Mouse (Mus musculus): Measurements from ENCODE around the gene Dhx36.

DNA sequence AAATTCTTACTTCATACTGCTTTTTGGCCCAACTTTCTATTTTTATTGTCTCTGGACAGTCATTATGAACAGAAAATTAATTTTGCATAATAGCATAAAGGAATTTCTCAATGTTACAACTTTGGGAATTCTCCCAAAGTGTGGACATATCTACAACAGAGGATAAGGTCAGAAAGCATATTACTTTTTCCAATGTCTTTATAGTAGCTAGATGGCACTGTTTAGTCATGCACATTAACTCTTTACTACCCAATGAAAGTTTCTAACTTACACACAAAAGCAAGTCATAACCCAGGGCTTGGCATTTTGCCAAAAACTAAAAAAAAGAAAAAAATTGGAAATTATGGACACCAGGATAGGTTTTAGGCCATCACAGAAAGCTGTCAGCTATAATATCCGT is 36.6 kb downstream of the Dhx36 start:
- no peak for TF ChIP-seq CTCF (IDR thresholded peaks at IDR 0.05; ENCODE audit: low read depth, low read length)
- no peak for TF ChIP-seq POLR2AphosphoS5 (IDR thresholded peaks at IDR 0.05; ENCODE audit: insufficient replicate concordance, low read depth, low read length)
- TF ChIP-seq TAL1 (conservative IDR thresholded peaks at IDR 0.05; ENCODE audit: low read depth, low read length) = no peak
- TF ChIP-seq GATA1 (IDR thresholded peaks at IDR 0.05; ENCODE audit: borderline replicate concordance, low read length) = no peak
- no peak for TF ChIP-seq GATA2 (IDR thresholded peaks at IDR 0.05; ENCODE audit: borderline replicate concordance, low read depth, low read length)

Measured in G1E (cell line).